Mouse (Mus musculus) neural tube, embryonic 10.5 days (tissue): Measurements from ENCODE around the gene Micu1.

Experiments
- DNase-seq: peaks from one replicate; pipeline ENCODE4 v3.0.0-alpha.2; 2017; ENCODE audit warnings: low spot score; ENCODE audit errors: extremely low spot score

Micu1 gene

DNA sequence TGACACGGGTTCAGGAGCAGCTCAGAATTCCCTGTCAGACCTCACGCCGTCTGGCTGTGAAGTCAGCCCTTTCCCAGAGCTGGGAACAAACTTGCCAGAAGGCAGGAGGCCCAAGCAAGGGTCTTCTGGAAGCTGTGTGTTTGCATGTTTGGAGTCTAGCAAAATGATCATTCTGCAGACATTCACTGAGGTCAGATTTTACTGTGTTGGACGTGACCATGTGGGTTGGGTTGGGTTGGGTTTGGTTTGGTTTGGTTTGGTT lies 197.8 kb downstream of the Micu1 start:
- DNase-seq = no peak

DNA sequence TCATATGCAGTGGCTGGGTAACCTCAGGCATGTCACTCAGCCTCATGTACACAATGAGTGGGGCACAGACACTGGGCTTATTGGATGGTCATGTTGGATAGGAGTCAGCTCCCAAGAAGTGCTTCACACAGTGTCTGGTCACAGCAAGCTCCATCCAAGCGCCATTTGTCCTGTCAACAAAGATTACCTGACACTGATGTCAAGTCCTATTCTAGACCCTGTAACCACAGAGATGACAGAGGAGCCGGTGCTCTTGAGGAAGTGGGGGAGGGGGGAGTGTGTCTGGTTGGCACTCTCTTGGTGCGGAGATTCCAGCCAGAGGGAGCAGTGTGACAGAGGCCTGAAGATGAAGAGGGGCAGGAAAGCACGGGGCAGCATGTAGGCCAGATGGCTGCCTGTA lies 198.7 kb downstream of the Micu1 start:
- no peak for DNase-seq

DNA sequence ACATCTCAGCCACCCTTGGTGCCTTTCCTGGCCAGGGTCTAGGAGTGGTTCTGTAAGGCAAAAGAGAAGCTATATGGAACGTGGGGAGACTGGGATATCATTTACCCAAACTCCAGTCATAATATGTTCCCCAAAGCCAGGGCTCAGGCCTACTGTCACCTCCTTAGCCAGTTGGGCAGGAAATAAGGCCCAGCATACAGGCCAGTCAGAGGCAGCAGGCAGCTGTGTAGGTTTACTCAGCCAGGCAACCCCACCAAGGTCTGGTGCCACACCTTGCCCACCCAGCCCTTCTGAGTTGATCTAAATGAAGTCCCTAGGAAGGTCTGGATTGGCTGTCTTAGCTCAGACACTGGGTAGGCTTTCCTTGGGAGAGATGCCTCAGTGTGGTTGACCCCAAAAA lies 199.2 kb downstream of the Micu1 start:
- no peak for DNase-seq

DNA sequence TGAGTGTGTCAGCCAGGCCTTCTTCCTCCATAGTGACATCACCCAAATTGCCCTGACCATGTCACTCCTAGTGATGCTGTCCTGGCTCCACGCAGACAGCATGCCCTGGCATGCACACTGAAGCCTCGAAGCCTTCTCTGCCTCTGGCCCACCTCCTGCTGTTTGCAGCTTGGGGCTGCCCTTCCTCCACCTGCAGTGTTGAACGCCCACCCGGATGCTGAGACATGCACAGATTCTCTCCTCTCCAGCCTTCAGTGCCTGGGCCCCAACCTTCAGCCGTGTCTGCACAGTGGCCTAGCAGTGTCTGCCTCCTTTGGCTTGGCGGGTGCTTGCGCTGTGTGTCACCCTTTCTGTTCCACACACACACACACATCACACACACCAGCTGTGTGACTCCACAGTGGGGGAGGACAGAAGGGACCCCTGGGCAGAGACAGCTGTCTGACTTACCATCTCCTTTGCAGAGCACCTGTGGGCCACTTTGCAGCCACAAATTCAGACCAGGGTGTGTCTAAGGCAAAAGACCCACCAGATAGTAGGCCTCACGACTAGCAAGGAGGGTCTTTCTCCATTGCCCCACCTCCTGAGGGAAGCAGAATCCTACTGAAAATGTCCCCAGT lies 199.8 kb downstream of the Micu1 start:
- no peak for DNase-seq

DNA sequence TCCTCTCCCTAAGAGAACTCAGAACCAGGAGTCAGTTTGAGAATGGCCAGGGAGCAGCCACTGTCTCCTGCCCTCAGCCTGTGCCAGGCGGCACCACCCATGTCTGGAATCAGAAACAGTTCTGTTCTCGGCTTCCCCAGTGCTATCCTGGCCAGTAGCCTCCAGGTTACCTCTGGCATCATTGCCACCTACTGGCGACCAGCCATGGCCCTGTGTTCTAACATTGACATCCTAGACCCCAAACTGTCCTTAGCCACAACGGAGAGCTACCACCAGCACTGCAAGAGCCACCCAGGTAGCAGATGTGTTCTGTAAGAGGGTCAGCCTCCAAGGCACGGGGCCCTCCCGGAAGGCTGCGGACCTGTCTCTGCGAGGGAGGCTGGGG lies 200.3 kb downstream of the Micu1 start:
- no peak for DNase-seq

DNA sequence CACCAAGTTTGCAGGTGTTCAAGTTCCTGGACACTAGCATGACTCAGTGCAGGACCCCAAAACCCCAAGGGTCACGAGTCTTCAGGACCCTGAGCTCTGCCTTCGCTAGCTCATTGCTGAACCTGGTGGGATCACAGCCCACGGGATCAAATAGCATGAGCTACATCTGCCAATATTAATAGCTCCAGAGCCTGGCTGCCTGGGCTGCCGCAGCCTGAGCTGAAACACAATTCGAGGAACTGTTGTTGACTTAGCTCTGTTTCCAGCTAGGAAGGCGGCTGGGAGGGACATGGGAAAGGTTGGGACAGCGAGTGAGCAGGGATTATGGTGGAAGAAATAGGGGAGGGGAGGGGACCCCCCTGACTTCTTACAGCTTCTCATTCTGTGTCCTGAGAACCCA lies 200.9 kb downstream of the Micu1 start:
- no peak for DNase-seq

DNA sequence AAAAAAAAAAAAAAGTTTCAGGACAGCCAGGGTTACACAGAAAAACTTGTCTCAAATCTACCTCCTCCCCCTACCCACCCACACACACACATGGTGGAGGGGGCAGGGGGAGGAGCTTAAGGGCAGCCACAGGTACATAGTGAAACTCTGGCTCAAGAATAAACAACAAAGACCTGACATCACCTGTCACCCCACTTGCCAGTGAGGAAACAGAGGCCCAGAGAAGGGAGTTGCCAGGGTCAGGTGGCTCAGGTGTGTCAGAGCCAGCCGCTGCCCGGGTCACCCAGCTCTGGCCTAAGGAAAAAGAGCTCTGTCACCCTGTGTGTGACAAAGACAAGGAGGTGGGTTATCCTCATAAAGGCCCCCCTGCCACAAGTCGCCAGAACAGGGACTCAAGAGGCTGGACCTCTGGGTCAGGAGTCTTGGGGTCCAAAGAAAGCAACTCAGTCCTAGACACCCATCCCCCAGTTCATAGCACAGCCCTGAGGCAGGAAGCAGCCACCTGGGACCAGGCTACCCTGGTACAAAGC lies 204.9 kb downstream of the Micu1 start:
- DNase-seq = no peak

DNA sequence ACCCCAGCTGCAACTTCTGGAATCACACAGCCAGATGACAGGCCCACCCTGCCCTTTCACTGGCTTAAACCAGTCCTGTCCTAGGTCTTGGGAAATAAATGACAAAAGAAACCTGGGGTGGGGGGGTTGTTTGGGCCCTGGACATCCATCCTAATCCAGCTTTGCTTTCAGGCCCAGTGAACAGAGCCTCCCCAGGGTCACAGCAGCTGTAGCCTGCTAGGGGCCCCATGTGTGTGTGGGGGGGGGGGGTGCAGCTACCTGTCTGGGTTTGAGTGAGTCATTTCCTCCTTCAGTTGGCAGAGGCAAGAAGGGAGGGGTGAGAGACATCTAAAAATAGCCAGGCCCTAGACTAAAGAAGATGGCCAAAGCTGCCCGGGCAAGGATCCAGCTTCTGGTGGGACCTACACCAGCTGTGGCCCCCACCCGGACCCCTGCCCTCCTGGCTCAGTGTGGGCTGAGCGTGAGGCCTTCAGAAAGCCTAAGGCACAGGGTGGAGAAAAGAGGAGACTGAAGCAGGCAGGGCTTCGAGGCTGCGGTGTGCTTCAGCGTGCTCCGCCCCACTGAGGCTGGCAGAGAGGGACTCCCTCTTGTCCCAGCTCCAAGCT lies 205.5 kb downstream of the Micu1 start:
- no peak for DNase-seq

DNA sequence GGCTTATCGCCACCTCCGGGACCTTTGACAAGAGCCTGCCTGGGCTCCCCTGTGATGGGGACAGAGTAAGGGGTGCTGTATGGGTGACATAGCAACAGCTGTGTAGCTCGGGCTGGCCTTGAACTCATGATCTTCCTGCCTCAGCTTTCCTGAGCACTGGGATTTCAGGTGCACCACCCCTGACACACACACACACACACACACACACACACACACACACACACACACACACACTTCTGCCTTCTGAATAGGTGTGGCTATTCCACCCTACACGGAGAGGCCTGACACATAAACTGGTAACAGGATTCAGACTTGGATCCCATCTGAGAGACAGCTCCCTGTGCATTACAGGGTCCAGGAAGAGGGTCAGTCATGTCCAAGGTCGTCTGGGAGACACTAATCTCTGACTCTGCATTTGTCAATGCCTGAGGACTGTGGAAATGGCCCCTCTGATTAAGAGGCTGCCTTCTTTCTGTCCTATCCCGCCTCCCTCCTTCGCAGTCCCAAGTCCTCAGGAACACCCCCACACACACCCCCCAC lies 206.6 kb downstream of the Micu1 start:
- DNase-seq = no peak

DNA sequence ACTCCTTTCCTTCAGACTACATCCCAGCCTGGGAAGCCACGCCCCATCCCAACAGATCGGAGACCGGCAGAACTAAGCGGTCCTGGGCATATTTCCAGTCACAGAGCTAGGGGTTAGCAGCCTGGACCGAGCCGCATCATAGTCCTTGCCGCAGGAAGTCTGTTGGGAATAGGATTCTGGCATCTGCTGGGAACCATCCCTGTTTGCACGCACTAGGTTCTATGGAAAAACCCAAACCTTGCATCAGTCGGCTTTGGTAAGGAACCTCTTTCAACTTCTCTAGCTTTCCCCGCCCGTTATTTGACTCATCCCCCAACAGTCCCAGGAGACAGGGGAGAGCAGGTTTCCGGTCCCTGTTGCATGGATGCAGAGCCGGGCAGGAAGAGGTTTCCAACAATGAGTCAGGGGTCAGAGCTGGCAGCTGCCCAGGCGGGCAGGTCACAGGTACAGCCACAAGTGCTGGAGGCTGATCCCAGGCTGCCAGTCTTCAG lies 207.1 kb downstream of the Micu1 start:
- no peak for DNase-seq

DNA sequence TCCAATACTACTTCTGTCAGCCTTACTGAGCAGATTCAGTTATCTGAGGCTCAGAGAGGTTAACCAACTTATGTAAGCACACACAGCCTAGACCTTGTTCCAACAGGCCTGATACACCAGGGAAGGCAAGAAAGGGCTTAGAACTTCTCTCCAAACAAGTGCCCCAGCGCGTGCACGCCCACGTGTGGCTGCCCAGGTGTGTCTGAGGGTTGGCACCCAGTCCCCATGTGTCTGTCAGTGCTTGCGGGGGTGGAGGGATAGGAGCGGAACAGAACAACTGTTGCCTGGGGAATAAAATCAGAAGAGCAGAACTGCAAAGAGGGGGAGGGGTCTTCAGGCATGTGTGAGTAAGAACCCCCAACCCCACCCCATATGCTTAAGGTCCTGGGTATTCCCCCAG lies 208.8 kb downstream of the Micu1 start:
- no peak for DNase-seq

DNA sequence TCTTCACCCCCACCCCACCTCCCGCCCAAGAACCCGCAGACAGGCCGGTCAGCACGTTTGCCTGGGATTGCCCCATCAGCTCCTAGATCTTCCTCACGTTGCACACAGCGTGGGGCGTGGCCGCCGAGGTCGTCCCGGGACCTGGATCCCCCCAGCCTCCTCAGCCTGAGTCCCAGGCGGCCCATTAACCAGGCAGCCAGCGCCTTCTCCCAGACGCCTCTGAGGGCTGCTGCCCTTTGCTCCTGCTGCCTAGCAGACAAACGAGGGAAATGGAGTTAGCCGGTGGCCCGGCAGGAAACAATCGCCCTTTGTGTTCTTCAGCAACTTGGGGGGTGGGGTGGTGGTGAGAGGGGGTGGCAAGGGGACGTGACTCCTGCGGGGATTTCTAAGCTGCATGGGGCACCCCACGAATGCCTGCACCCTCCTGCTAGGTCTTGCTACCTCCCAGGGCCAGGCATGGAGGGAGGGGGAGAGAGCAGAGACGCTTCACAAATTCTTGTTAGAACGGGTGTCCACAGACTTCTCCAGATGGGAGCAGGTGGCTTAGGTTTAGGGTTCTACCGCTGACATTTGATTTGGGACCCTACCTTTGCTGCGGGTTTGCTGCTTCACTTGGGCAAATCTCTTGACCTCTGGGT lies 209.4 kb downstream of the Micu1 start:
- DNase-seq = peak; percentile 69
